Mouse (Mus musculus) intestine, embryonic 15.5 days (tissue): ENCODE measurements around the gene Irx5. TPM values are rescaled to one million over a fixed set of nuclear protein-coding genes. Genes with fewer than 3 reads are reported as not detected.

Experiments used
- ATAC-seq: fragments of 200-750 bp; cut with Nextera tagmentation; 2 replicates; pipeline ENCODE4 v1.8.0; 2017; ENCODE audit warnings: moderate TSS enrichment, moderate library complexity
- H3K27ac ChIP-seq: fragments of 300-500 bp; sonication (generic); 2 replicates; pipeline ENCODE4 v1.5.1; 2015; ENCODE audit warnings: mild to moderate bottlenecking, inconsistent platforms
- H3K27me3 ChIP-seq: fragments of 300-500 bp; sonication (generic); replicated peaks from 2 replicates; pipeline ENCODE4 v1.6.1; 2015; ENCODE audit warnings: inconsistent platforms
- H3K36me3 ChIP-seq: fragments of 300-500 bp; sonication (generic); 2 replicates; pipeline ENCODE4 v1.6.1; 2015; ENCODE audit warnings: inconsistent platforms
- H3K4me1 ChIP-seq: fragments of 300-500 bp; sonication (generic); replicated peaks from 2 replicates; pipeline ENCODE4 v1.6.1; 2015; ENCODE audit warnings: inconsistent platforms
- H3K4me2 ChIP-seq: fragments of 300-500 bp; sonication (generic); replicated peaks from 2 replicates; pipeline ENCODE4 v1.6.1; 2015; ENCODE audit warnings: mild to moderate bottlenecking, inconsistent platforms
- H3K4me3 ChIP-seq: fragments of 300-500 bp; sonication (generic); replicated peaks from 2 replicates; pipeline ENCODE4 v1.5.1; 2015; ENCODE audit warnings: inconsistent platforms
- H3K9ac ChIP-seq: fragments of 300-500 bp; sonication (generic); 2 replicates; pipeline ENCODE4 v1.6.1; 2015; ENCODE audit warnings: inconsistent platforms
- H3K9me3 ChIP-seq: fragments of 300-500 bp; sonication (generic); 2 replicates; pipeline ENCODE4 v1.6.1; 2016; ENCODE audit warnings: inconsistent platforms
- WGBS: fragments of 180-500 bp; shearing (Covaris S2); methylation state at CpG from one replicate; pipeline ENCODE4 v1.1.7; 2015; 5-methylcytosine and 5-hydroxymethylcytosine counted together
- polyA plus RNA-seq: library from polyadenylated mRNA; unstranded; fragments of >200 nt; fragmentation: Nextera tagmentation; extraction: Ambion mirVana; gene quantifications from 2 replicates; pipeline ENCODE4 v1.2.1, GENCODE M21; 2015

Gene Irx5
- polyA plus RNA-seq, 1 experiment from 2014 or later = 0.11 TPM

GRCm38 (mm10) chr8:92413583-92413982 is 56.2 kb downstream of the Irx5 start:
- H3K27ac ChIP-seq = no peak overlapping the region
- no peaks in the 10 kb centered on the region for H3K36me3 ChIP-seq
- no peak for ATAC-seq
- H3K9ac ChIP-seq = no peak overlapping the region
- H3K4me3 ChIP-seq = no peak overlapping the region
- no peaks in the 10 kb centered on the region for H3K4me1 ChIP-seq
- H3K9me3 ChIP-seq = no peaks in the 10 kb centered on the region
- no peaks in the 10 kb centered on the region for H3K27me3 ChIP-seq
- 82% methylated on average over 6 of the region's 6 CpGs for WGBS
- H3K4me2 ChIP-seq = no peak overlapping the region

DNA sequence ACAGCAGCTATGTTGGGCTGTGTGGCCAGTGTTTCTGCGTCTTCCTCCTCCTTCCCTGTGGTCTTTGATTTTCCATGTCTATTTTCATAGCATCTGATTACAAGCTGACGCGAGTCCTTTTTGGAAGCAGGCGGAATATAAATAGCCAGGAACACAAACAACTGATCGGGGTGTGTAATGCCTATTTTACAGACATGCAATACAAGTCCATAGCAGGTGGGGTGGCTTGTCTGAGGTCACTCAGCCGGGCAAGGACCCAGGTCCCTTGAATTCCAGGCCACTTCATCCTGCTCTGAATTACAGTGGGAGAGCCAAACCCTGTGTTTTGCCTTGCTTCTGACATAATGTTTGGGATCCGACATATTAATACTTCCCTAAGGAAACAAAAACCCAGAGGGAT is 63.2 kb downstream of the Irx5 start:
- H3K9me3 ChIP-seq = no peaks in the 10 kb centered on the region
- H3K27ac ChIP-seq = no peak overlapping the region
- no peaks in the 10 kb centered on the region for H3K27me3 ChIP-seq
- no peaks in the 10 kb centered on the region for H3K4me1 ChIP-seq
- H3K4me3 ChIP-seq = no peak overlapping the region
- WGBS = 88% methylated on average over 7 of the region's 7 CpGs
- H3K4me2 ChIP-seq = no peak overlapping the region
- no peak overlapping the region for H3K9ac ChIP-seq
- H3K36me3 ChIP-seq = no peaks in the 10 kb centered on the region
- ATAC-seq = no peak
